Mouse (Mus musculus) limb, embryonic 13.5 days (tissue): ENCODE results near the gene Plekho2. TPM values are rescaled to one million over a fixed set of nuclear protein-coding genes. Genes with fewer than 3 reads are reported as not detected.
A peak's percentile ranks its signal among the peaks of the same experiment; 100 is the strongest.

ENCODE experiments used
- ATAC-seq: fragments of 200-750 bp; cut with Nextera tagmentation; 2 replicates; pipeline ENCODE4 v1.8.0; 2017; ENCODE audit warnings: low read depth, moderate number of reproducible peaks, moderate TSS enrichment; ENCODE audit not compliant: low FRiP score
- H3K27ac ChIP-seq: fragments of 300-500 bp; sonication (generic); 2 replicates; pipeline ENCODE4 v1.5.1; 2015; ENCODE audit warnings: inconsistent platforms, mild to moderate bottlenecking, moderate library complexity
- H3K27me3 ChIP-seq: fragments of 300-500 bp; sonication (generic); 2 replicates; pipeline ENCODE4 v1.6.1; 2015; ENCODE audit warnings: mild to moderate bottlenecking, inconsistent platforms
- H3K36me3 ChIP-seq: fragments of 300-500 bp; sonication (generic); 2 replicates; pipeline ENCODE4 v1.6.1; 2015; ENCODE audit warnings: inconsistent platforms, mild to moderate bottlenecking, moderate library complexity
- H3K4me1 ChIP-seq: fragments of 300-500 bp; sonication (generic); 2 replicates; pipeline ENCODE4 v1.6.1; 2015; ENCODE audit warnings: inconsistent platforms
- H3K4me2 ChIP-seq: fragments of 300-500 bp; sonication (generic); replicated peaks from 2 replicates; pipeline ENCODE4 v1.6.1; 2015; ENCODE audit warnings: inconsistent platforms, mild to moderate bottlenecking, moderate library complexity
- H3K4me3 ChIP-seq: fragments of 300-500 bp; sonication (generic); 2 replicates; pipeline ENCODE4 v1.5.1; 2015; ENCODE audit warnings: moderate library complexity, mild to moderate bottlenecking, inconsistent platforms
- H3K9ac ChIP-seq: fragments of 300-500 bp; sonication (generic); 2 replicates; pipeline ENCODE4 v1.6.1; 2015; ENCODE audit warnings: mild to moderate bottlenecking, inconsistent platforms
- H3K9me3 ChIP-seq: fragments of 300-500 bp; sonication (generic); 2 replicates; pipeline ENCODE4 v1.6.1; 2016; ENCODE audit warnings: inconsistent platforms
- WGBS: fragments of 180-500 bp; shearing (Covaris S2); methylation state at CpG from one replicate; pipeline ENCODE4 v1.1.7; 2015; 5-methylcytosine and 5-hydroxymethylcytosine counted together
- polyA plus RNA-seq: library from polyadenylated mRNA; unstranded; fragments of >200 nt; fragmentation: Nextera tagmentation; extraction: Ambion mirVana; gene quantifications from 2 replicates; pipeline ENCODE4 v1.2.1, GENCODE M21; 2015

The Plekho2 gene
- polyA plus RNA-seq, 1 experiment from 2014 or later, result 16.2 TPM

DNA sequence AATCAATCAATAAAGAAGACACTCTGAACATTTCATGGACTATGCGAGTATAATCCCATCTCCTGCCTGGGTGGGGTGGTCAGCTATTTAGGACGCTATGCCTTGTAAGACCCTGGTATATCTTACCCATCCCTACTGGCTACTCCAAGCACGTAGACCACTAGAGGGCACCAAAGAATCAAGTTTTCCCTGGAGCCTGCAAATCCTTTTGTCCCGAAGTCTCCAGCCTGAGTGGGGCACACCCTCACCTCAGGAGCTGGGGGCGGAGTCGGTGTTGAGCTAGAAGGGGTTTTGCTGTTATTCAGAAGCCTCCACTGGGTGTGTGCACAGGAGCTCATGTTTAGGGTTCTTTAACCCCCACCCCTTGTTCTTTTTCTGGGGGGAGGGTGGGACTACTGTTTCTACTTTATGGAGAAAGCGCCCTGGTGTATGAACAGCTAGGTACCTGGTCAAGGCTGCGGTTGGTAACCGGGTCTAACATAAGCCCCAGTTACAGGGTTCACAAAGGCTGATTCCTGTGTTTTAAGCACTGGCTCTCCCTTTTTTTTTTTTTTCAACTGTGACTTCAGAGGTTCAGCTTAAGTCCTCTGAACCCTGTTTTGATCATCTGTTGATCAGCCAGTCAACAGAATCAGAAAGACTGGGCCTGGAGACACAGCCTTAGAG lies 25.8 kb upstream of the Plekho2 start:
- peaks cover 12% of the 10 kb centered on the region for H3K4me1 ChIP-seq
- no peak overlapping the region for H3K27ac ChIP-seq
- H3K36me3 ChIP-seq, result no peaks in the 10 kb centered on the region
- H3K9ac ChIP-seq, result 0 out of 2 replicates have a peak overlapping the region, but pooled peaks have one; percentile 35
- no peaks in the 10 kb centered on the region for H3K27me3 ChIP-seq
- H3K9me3 ChIP-seq, result no peaks in the 10 kb centered on the region
- peak overlapping the region; percentile 15; the same call in 1 of the 2 replicates for H3K4me3 ChIP-seq
- H3K4me2 ChIP-seq, result peak overlapping the region; percentile 53
- peak; percentile 85 for ATAC-seq
- WGBS, result 10% methylated on average over 9 of the region's 9 CpGs

DNA sequence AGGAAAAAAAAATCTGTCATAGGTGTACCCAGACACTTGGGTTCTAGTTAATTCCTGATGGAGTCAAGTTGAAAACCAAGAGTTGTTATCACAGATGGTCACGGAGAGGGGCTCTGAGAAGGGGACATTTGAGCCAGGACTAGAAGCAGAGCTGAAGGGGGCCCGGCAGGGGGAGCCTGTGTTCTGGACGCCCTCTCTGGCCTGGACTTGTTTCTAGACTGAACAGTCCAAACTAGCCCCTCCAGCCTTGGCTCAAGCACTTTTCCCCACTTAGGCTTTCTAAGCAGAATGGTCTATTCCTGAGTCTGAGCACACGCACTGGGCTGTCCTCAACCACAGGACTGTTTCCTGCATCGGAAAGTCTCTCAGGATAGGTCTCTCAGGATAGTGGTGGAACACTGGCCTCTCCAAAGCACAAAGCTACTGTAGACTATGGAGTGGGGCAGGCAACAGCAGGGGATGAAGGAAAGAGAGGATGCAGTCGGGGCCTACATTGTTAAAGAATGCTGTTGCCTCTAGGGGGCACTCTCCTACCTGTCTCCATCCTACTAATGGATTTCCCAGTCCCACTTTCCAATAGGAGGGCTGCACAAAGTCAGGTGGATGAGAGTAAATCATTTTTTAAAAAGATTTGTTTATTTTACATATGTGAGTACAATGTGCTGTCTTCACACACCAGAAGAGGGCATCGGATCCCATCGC lies 23.7 kb upstream of the Plekho2 start:
- Histone ChIP-seq H3K4me2 (no peak overlapping the region), H3K4me1 (peaks cover 12% of the 10 kb centered on the region), H3K27ac (no peak overlapping the region), H3K9me3 (no peaks in the 10 kb centered on the region), H3K4me3 (no peak overlapping the region), H3K27me3 (no peaks in the 10 kb centered on the region), H3K36me3 (no peaks in the 10 kb centered on the region), H3K9ac (no peak overlapping the region)
- WGBS, result 49% methylated on average over 8 of the region's 8 CpGs
- ATAC-seq, result no peak

DNA sequence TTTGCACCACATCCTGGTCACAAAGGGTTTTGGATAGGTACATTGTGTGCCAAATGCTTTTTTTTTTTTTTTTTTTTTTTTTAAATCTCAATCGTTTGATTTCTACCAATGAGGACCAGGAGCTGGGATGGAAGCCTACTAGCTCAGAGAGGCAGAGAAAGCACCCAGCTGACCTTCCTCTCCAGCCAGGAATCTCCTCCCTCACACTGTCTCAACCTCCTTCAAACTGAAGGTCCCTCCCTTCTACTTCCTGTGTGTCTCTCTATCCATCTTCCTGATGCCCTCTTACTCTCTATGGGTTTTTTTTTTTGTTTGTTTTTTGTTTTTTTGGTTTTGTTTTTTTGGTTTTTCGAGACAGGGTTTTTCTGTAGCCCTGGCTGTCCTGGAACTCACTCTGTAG lies 21.1 kb upstream of the Plekho2 start:
- 84% methylated on average over 2 of the region's 2 CpGs for WGBS
- H3K27ac ChIP-seq, result no peak overlapping the region
- peaks cover 1% of the 10 kb centered on the region; the same call in 1 of the 2 replicates for H3K36me3 ChIP-seq
- no peak overlapping the region for H3K9ac ChIP-seq
- no peak overlapping the region for H3K4me2 ChIP-seq
- no peak overlapping the region for H3K4me3 ChIP-seq
- no peaks in the 10 kb centered on the region for H3K27me3 ChIP-seq
- peaks cover 4% of the 10 kb centered on the region for H3K4me1 ChIP-seq
- no peaks in the 10 kb centered on the region for H3K9me3 ChIP-seq
- ATAC-seq, result no peak

DNA sequence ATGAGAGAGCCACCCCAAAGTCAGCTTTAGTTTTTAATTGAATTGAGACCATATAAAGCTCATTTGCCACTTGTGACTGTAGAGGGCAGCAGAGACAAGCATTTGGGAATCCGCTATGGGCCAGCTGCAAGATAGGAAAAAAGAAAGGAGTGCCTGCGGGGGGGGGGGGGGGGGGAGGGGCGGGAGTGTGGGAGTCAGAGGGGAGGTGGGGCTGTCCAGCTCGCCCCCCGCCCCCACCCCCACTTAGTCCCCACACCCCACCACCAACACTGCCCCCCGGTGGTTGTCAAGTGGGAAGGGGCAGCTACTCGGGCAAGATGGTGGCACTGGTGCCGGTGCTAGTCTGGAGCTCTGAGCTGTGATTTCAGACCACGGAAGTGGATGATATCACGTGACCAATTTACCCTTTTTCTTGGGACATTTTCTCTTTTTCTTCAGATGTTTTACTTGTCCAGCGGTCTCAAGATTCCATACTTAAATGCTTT lies 19.0 kb upstream of the Plekho2 start:
- Histone ChIP-seq H3K27me3 (no peaks in the 10 kb centered on the region), H3K36me3 (peaks cover 21% of the 10 kb centered on the region), H3K4me2 (peak overlapping the region; percentile 27; the same call in 1 of the 2 replicates), H3K4me1 (no peaks in the 10 kb centered on the region), H3K9ac (no peak overlapping the region), H3K9me3 (no peaks in the 10 kb centered on the region), H3K27ac (no peak overlapping the region), H3K4me3 (no peak overlapping the region)
- WGBS, result 40% methylated on average over 9 of the region's 11 CpGs
- ATAC-seq, result no peak

DNA sequence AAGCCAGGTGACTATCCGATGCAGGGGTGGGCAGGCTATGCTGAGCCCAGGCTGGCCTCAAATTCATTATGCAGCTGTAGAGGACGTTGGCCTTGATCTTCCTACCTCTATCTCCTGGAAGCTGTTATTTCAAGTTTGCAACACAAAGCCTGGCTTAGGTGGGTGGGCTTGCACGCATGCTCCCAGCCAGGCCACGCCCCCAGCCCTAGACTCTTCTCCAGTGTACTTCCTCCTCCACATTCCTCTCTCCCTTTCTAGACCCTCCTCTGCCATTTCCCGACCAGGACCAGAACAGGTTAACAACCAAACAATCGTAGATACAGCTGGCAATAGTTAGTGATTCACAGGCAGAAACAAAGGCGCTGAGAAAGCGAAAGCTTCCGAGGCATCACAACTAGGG lies 13.8 kb upstream of the Plekho2 start:
- no peak for ATAC-seq
- H3K4me3 ChIP-seq, result no peak overlapping the region
- H3K4me2 ChIP-seq, result no peak overlapping the region
- 76% methylated on average over 9 of the region's 9 CpGs for WGBS
- H3K27ac ChIP-seq, result no peak overlapping the region
- H3K4me1 ChIP-seq, result peaks cover 14% of the 10 kb centered on the region
- no peaks in the 10 kb centered on the region for H3K27me3 ChIP-seq
- peaks cover 59% of the 10 kb centered on the region for H3K36me3 ChIP-seq
- no peaks in the 10 kb centered on the region for H3K9me3 ChIP-seq
- no peak overlapping the region for H3K9ac ChIP-seq

DNA sequence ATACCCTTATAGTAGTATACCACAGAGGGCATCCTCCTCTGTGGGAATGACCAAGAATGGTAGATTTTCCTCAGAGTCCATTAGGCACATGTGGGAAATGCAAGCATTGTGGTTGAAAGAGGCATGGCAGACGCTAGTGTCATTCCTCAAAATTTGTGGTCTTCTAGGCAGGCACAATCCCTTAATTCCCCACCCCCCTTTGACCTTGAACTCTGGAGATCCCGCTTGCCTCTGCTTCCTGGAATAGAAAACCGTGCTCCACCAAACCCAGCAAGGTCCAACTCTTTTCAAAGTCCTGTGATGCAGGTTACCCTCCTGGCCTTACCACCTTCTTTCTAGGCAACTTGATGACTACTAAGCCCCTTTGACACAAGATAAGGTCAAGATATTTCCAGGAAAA lies 12.9 kb upstream of the Plekho2 start:
- H3K27me3 ChIP-seq, result no peaks in the 10 kb centered on the region
- WGBS, result 87% methylated on average over 3 of the region's 3 CpGs
- H3K9me3 ChIP-seq, result no peaks in the 10 kb centered on the region
- no peak overlapping the region for H3K9ac ChIP-seq
- peaks cover 23% of the 10 kb centered on the region for H3K4me1 ChIP-seq
- no peak overlapping the region for H3K27ac ChIP-seq
- no peak overlapping the region for H3K4me2 ChIP-seq
- no peak for ATAC-seq
- peaks cover 59% of the 10 kb centered on the region for H3K36me3 ChIP-seq
- no peak overlapping the region for H3K4me3 ChIP-seq

DNA sequence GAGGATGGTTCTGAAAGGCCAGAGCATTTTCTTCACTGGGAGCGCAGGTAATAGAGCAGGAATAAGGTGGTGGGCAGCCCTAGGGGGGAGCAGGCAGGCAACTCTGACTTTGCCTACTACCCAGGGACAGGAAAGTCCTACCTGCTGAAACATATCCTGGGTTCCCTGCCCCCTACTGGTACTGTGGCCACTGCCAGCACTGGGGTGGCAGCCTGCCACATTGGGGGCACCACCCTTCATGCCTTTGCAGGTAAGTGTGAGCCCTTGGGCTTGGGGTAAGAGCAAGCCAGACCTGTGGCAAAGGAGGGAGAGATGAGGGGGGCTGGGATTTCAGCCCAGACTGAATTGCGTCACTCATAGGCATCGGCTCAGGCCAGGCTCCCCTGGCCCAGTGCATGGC lies 9.3 kb upstream of the Plekho2 start:
- H3K4me2 ChIP-seq, result peak overlapping the region; percentile 97
- peaks cover 40% of the 10 kb centered on the region for H3K36me3 ChIP-seq
- H3K9ac ChIP-seq, result peak overlapping the region; percentile 72
- ATAC-seq, result no peak
- H3K27me3 ChIP-seq, result no peaks in the 10 kb centered on the region
- H3K9me3 ChIP-seq, result no peaks in the 10 kb centered on the region
- 87% methylated on average over 3 of the region's 3 CpGs for WGBS
- no peak overlapping the region for H3K27ac ChIP-seq
- peaks cover 32% of the 10 kb centered on the region for H3K4me1 ChIP-seq
- H3K4me3 ChIP-seq, result peak overlapping the region; percentile 62

DNA sequence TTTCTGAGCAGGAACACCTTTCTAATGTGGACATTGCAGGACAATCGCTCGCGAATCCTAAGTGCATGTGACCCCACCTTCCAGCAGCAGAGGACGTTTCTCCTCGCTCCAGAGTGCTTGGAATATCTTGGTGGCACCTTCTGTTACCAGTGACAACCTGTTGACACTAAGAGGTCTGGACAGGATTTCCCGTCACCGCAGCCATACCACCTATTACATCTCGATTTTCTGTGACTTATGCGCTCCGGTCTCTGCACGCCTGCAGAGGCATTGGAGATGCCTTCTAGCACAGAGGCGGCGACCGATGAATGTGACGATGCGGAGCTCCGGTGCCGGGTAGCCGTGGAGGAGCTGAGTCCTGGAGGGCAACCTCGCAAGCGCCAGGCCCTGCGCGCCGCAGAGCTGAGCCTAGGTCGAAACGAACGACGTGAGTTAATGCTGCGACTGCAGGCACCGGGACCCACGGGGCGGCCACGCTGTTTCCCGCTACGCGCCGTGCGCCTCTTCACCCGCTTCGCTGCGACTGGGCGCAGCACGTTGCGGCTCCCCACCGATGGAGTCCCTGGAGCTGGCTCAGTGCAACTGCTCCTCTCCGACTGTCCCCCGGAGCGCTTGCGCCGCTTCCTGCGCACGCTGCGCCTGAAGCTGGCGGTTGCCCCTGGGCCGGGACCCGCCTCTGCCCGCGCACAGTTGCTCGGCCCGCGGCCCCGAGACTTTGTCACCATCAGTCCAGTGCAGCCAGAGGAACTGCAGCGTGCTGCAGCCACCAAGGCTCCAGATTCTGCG lies 7.9 kb upstream of the Plekho2 start:
- peak; percentile 28; the same call in 1 of the 2 replicates for ATAC-seq
- Histone ChIP-seq H3K4me1 (peaks cover 32% of the 10 kb centered on the region), H3K36me3 (peaks cover 27% of the 10 kb centered on the region), H3K9me3 (no peaks in the 10 kb centered on the region), H3K9ac (peak overlapping the region; percentile 72), H3K4me2 (peak overlapping the region; percentile 97), H3K27me3 (no peaks in the 10 kb centered on the region), H3K4me3 (peak overlapping the region; percentile 62), H3K27ac (no peak overlapping the region)
- under 1% methylated on average over 64 of the region's 64 CpGs for WGBS

DNA sequence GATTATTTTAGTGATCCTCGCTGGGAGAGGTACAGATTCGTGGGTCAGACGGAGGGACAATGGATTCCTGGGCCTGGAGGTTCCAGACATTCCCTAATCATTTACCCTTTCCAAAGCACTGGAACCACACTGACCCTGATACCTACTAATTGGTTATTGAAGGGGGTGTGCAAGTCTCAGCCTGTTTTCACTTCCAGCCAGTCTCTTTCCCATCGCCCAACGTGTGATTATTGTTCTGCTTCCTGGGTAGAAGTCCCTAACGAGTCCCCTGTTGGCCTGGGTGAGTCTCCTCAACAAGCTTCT lies 7.4 kb upstream of the Plekho2 start:
- ATAC-seq, result 0 out of 2 replicates have a peak, but pooled peaks have one; percentile 6
- Histone ChIP-seq H3K27me3 (no peaks in the 10 kb centered on the region), H3K36me3 (peaks cover 25% of the 10 kb centered on the region), H3K9ac (peak overlapping the region; percentile 72), H3K4me1 (peaks cover 32% of the 10 kb centered on the region), H3K9me3 (no peaks in the 10 kb centered on the region), H3K27ac (no peak overlapping the region), H3K4me2 (peak overlapping the region; percentile 97), H3K4me3 (peak overlapping the region; percentile 62)
- 0% methylated on average over 6 of the region's 6 CpGs for WGBS

DNA sequence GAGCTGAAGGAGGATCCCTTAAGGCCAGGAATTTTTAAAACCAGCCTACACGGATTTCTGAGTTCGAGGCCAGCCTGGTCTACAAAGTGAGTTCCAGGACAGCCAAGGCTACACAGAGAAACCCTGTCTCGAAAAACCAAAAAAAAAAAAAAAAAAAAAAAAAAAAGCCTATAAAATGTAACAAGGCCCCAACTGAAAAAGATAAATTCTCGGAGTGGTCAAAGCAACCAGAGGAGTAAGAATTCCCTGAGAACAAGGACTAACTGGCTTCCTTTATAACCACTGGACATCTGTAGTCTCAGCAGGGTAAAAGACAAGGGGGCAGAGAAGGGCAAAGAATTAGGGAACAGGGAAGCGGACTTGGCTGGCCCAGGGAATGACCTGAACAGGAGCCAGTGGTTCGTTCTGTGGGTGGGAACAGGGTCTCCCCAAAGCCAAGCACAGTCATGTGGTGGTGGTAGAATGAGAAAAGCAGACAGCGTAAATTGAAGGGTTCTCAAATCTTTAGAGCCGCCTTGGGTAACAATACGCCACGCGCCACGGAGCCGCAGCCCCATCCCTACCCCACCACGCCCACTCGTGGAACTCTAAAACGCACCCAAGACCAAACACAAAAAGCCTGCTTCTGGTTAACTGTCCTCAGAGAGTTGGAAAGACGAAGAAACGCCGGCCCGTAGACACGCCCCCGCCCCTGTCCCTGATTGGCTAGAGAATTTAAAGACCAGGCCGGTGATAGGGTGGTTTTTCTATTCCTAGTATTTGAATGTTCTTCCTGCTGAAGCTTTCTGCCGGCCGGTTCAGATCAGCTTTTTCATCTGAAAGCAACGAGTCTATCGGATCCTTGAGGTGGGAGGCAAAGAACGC lies 6.8 kb upstream of the Plekho2 start, which contains the start of gene Pif1:
TSS of gene Pif1 (plus strand) at position 755 of the 864 bp plus-strand sequence.
- peak; percentile 86 for ATAC-seq
- H3K9ac ChIP-seq, result peak within 1 kb of the TSS; percentile 72
- peak within 1 kb of the TSS; percentile 62 for H3K4me3 ChIP-seq
- H3K9me3 ChIP-seq, result no peaks in the 10 kb centered on the region
- H3K4me1 ChIP-seq, result peaks cover 32% of the 10 kb centered on the region
- 8% methylated on average over 28 of the region's 28 CpGs for WGBS
- no peaks in the 10 kb centered on the region for H3K27me3 ChIP-seq
- peak within 1 kb of the TSS; percentile 55; the same call in 1 of the 2 replicates for H3K27ac ChIP-seq
- peaks cover 22% of the 10 kb centered on the region for H3K36me3 ChIP-seq
- peak within 1 kb of the TSS; percentile 97 for H3K4me2 ChIP-seq

DNA sequence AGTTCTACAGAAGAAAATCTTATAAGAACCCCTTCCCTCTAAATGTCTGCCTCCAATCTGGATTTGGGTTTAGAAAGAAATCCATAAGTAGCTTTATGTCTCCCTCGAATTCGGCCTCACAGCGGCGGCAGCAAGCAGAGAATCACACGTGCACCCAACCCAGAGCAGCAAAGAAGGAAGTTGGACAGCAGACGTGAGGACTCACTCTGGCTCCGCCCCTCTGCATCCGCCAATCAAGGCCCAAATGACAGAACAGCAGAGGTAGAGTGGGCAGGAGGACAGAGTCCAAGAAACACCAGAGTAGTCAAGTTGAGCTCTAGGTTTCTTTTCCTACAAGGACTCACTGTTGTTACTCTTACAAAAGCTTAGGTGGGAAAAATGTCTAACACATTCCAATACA lies 3.2 kb upstream of the Plekho2 start:
- H3K4me3 ChIP-seq, result no peak overlapping the region
- WGBS, result 23% methylated on average over 8 of the region's 8 CpGs
- peaks cover 36% of the 10 kb centered on the region for H3K4me1 ChIP-seq
- H3K9ac ChIP-seq, result peak overlapping the region; percentile 10; the same call in 1 of the 2 replicates
- no peak for ATAC-seq
- H3K9me3 ChIP-seq, result no peaks in the 10 kb centered on the region
- H3K4me2 ChIP-seq, result no peak overlapping the region
- H3K27ac ChIP-seq, result no peak overlapping the region
- no peaks in the 10 kb centered on the region for H3K27me3 ChIP-seq
- no peaks in the 10 kb centered on the region for H3K36me3 ChIP-seq
